Mouse (Mus musculus): ENCODE results near the gene Fgfr2.

DNA sequence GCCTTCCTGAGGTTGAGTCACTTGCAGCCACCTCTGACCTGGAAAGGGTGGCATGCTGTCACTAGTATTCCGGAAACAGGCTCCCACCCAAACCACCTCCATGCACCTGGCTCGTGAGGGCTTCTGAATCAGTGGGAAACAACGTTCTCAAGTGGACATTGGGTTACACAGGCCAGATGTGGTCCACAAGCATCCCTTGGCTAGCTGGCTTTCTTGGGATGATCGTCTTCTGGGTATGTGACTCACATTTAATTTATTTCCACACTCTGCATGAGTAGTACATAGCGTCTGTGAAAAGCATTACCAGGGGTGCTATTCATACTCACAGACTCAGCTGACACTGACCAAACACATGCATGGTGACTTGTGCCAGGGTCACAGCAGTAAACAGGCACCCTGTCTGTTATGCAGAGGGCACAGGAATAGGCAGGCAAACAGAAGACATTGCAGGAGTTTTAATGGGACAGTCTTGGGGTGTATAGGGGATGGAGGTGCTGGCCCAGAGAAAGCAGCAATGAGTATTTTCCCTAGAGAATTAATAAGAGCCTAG lies 2340.6 kb downstream of the Fgfr2 start:
- no peak for TF ChIP-seq CTCF (IDR thresholded peaks at IDR 0.05; ENCODE audit: low read depth)
- TF ChIP-seq EP300 (IDR thresholded peaks at IDR 0.05; ENCODE audit: low read depth), result no peak

Data from liver, postnatal 0 days (tissue).